Mouse (Mus musculus): Measurements from ENCODE around the gene Olfr1223. TPM values are rescaled to one million over a fixed set of nuclear protein-coding genes. Genes with fewer than 3 reads are reported as not detected.

Olfr1223 gene
- total and polyA plus RNA-seq, 2 experiments from 2014 or later = not detected

DNA sequence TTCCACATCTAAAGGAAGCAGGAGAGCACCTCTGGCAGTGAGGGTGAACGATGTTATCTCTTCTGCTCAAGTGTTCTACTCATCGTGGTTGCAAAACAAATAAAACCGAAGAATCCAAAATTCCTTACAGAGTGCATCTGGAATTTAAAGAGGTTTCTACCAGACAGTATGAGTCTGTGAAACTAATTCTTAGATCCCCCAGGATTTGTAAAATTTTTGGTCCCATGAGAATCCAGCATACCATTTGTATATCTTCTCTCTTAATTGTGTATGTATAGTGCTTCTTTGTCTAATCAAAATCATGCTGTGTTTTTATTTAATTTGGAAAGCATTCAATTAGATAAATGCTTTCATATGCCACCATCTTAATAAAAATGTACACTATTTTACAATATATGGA lies 18.4 kb downstream of the Olfr1223 start, which contains the start of gene Olfr1222:
TSS of gene Olfr1222 (minus strand) at position 101 of the 400 bp plus-strand sequence.
- Histone ChIP-seq H3K4me1 (ENCODE audit: insufficient read depth, low read length) (no peaks in the 10 kb centered on the region), H3K27ac (ENCODE audit: low read depth, low read length) (no peak within 1 kb of the TSS), H3K9ac (replicated peaks; ENCODE audit: low read length, poor library complexity, severe bottlenecking) (no peak within 1 kb of the TSS), H3K4me3 (ENCODE audit: low read depth, low read length) (no peak within 1 kb of the TSS), H3K36me3 (ENCODE audit: insufficient read depth, low read length) (no peaks in the 10 kb centered on the region), H3K4me2 (ENCODE audit: low read depth, low read length, poor library complexity, severe bottlenecking) (no peak within 1 kb of the TSS), H3K9me3 (ENCODE audit: low read length) (no peaks in the 10 kb centered on the region), H3K27me3 (ENCODE audit: insufficient read depth, low read length) (no peaks in the 10 kb centered on the region)
- ATAC-seq (ENCODE audit: low FRiP score) = no peak
- WGBS = 84% methylated on average over 3 of the region's 3 CpGs
- DNase-seq (ENCODE audit: low spot score) = no peak
- no peak for TF ChIP-seq CTCF (IDR thresholded peaks at IDR 0.05)

DNA sequence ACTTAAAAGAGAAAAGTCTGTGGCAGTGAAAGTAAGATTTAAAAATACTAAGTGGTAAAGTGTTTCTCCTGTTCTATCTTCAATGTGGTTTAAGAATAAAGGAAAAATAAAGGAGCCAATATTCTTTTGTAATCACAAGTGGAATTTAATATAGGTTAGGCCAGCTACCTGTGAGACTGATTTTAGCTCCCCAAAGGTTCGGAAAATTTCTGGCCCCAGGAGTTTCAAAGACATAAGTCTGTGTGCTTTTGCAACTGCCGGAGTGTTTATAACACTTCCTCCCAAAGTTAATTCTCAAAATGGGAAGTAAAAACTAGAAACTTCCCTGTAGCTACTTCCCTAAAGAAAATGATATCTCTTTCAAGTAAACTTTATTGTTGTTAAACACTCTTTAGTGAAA lies 34.2 kb downstream of the Olfr1223 start, which contains the start of gene Olfr1221:
TSS of gene Olfr1221 (minus strand) at position 101 of the 400 bp plus-strand sequence.
- Histone ChIP-seq H3K27me3 (ENCODE audit: insufficient read depth, low read length) (no peaks in the 10 kb centered on the region), H3K9me3 (ENCODE audit: low read length) (no peaks in the 10 kb centered on the region), H3K4me2 (ENCODE audit: low read depth, low read length, poor library complexity, severe bottlenecking) (no peak within 1 kb of the TSS), H3K4me1 (ENCODE audit: insufficient read depth, low read length) (no peaks in the 10 kb centered on the region), H3K9ac (replicated peaks; ENCODE audit: low read length, poor library complexity, severe bottlenecking) (no peak within 1 kb of the TSS), H3K27ac (ENCODE audit: low read depth, low read length) (no peak within 1 kb of the TSS), H3K36me3 (ENCODE audit: insufficient read depth, low read length) (no peaks in the 10 kb centered on the region), H3K4me3 (ENCODE audit: low read depth, low read length) (no peak within 1 kb of the TSS)
- ATAC-seq (ENCODE audit: low FRiP score) = no peak
- no peak for TF ChIP-seq CTCF (IDR thresholded peaks at IDR 0.05)
- WGBS = 80% methylated on average over 2 of the region's 2 CpGs
- no peak for DNase-seq (ENCODE audit: low spot score)

DNA sequence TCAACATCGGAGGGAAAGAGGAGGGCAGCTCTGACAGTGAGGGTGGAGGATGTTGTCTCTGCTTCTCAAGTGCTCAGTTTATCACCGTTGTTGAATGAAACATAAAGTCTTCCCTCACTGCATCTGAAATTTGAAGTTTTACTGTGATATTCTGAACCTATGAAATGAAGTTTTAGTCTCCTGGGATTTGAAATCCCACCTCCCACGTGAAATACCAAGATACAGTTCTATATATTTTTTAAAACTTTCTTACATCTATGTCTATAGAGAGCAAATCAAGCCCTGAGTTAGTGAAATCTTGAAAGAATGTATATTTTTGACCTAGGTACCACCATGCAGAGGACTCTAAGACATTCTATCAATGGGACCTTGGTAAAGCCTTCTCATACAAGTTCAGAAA lies 44.6 kb downstream of the Olfr1223 start, which contains the start of gene Olfr1220:
TSS of gene Olfr1220 (minus strand) at position 101 of the 400 bp plus-strand sequence.
- H3K4me2 ChIP-seq (ENCODE audit: low read depth, low read length, poor library complexity, severe bottlenecking) = no peak within 1 kb of the TSS
- no peak within 1 kb of the TSS for H3K27ac ChIP-seq (ENCODE audit: low read depth, low read length)
- ATAC-seq (ENCODE audit: low FRiP score) (no peak), DNase-seq (ENCODE audit: low spot score) (no peak)
- no peak within 1 kb of the TSS for H3K9ac ChIP-seq (replicated peaks; ENCODE audit: low read length, poor library complexity, severe bottlenecking)
- H3K27me3 ChIP-seq (ENCODE audit: insufficient read depth, low read length) = no peaks in the 10 kb centered on the region
- 74% methylated on average over 3 of the region's 3 CpGs for whole genome bisulfite sequencing
- H3K4me1 ChIP-seq (ENCODE audit: insufficient read depth, low read length) = no peaks in the 10 kb centered on the region
- no peak within 1 kb of the TSS for H3K4me3 ChIP-seq (ENCODE audit: low read depth, low read length)
- TF ChIP-seq CTCF (IDR thresholded peaks at IDR 0.05) = no peak
- H3K36me3 ChIP-seq (ENCODE audit: insufficient read depth, low read length) = no peaks in the 10 kb centered on the region
- H3K9me3 ChIP-seq (ENCODE audit: low read length) = no peaks in the 10 kb centered on the region

DNA sequence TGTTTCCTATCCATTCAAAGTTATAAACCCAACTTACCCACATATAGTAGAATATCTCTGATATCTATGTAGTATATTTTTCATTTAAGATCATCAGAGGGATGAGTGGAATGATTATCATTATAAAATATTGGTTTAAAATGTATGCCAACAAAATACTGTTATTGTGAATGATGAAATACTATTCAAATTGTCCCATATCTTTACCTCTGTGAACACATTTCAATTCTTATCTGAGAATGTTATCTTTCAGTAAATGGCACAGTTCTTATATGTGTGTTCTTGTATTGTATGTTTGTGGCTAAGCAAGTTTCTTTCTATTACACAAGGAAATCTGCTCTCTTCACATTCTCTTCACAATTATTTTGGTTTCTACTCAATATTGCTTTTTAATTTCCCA lies 45.7 kb downstream of the Olfr1223 start:
- Histone ChIP-seq H3K4me1 (ENCODE audit: insufficient read depth, low read length) (no peaks in the 10 kb centered on the region), H3K9ac (replicated peaks; ENCODE audit: low read length, poor library complexity, severe bottlenecking) (no peak overlapping the region), H3K36me3 (ENCODE audit: insufficient read depth, low read length) (no peaks in the 10 kb centered on the region), H3K4me3 (ENCODE audit: low read depth, low read length) (no peak overlapping the region), H3K27me3 (ENCODE audit: insufficient read depth, low read length) (no peaks in the 10 kb centered on the region), H3K9me3 (ENCODE audit: low read length) (no peaks in the 10 kb centered on the region), H3K4me2 (ENCODE audit: low read depth, low read length, poor library complexity, severe bottlenecking) (no peak overlapping the region), H3K27ac (ENCODE audit: low read depth, low read length) (no peak overlapping the region)
- DNase-seq (ENCODE audit: low spot score) = no peak
- ATAC-seq (ENCODE audit: low FRiP score) = no peak
- no peak for TF ChIP-seq CTCF (IDR thresholded peaks at IDR 0.05)

DNA sequence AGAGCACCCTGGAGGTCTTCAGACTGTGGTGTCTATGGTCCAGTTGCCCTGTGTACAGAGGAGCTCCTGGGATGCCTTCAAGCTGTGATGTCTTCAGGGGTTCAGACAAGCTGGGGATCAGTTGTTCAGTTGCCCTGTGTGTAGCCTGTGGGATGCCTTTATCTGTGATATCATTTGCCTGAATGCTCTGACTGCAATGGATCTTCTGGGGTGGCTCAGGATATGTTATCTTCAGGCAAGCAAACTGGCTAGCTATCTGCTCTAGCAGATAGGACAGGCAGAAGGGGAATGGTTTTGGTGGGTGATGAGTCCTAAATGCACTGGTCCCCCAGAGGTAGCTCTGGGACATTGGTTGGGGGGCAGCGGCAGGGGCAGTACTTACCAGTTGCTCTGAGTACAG lies 57.5 kb downstream of the Olfr1223 start:
- Histone ChIP-seq H3K4me2 (ENCODE audit: low read depth, low read length, poor library complexity, severe bottlenecking) (no peak overlapping the region), H3K4me3 (ENCODE audit: low read depth, low read length) (no peak overlapping the region), H3K36me3 (ENCODE audit: insufficient read depth, low read length) (no peaks in the 10 kb centered on the region), H3K27me3 (ENCODE audit: insufficient read depth, low read length) (no peaks in the 10 kb centered on the region), H3K4me1 (ENCODE audit: insufficient read depth, low read length) (no peaks in the 10 kb centered on the region), H3K9ac (replicated peaks; ENCODE audit: low read length, poor library complexity, severe bottlenecking) (no peak overlapping the region), H3K27ac (ENCODE audit: low read depth, low read length) (no peak overlapping the region), H3K9me3 (ENCODE audit: low read length) (no peaks in the 10 kb centered on the region)
- ATAC-seq (ENCODE audit: low FRiP score) (no peak), DNase-seq (ENCODE audit: low spot score) (no peak)
- no peak for TF ChIP-seq CTCF (IDR thresholded peaks at IDR 0.05)
- 92% methylated on average over 1 of the region's 1 CpGs for WGBS

Other genes starting within 250 kb of the Olfr1223 start
- not detected in 2 replicates for gene Olfr1208, start 249.2 kb downstream of the Olfr1223 start, total RNA-seq (2014; rRNA removed)
- not detected in 2 replicates for gene Olfr1208, start 249.2 kb downstream of the Olfr1223 start, polyA plus RNA-seq (2015; fragmentation: Nextera tagmentation; extraction: Ambion mirVana)
- not detected in 2 replicates for gene Olfr1209, start 236.4 kb downstream of the Olfr1223 start, total RNA-seq (2014; rRNA removed)
- not detected in 2 replicates for gene Olfr1209, start 236.4 kb downstream of the Olfr1223 start, polyA plus RNA-seq (2015; fragmentation: Nextera tagmentation; extraction: Ambion mirVana)
- gene Olfr1211, start 213.4 kb downstream of the Olfr1223 start, total RNA-seq (2014; rRNA removed) = not detected in 2 replicates
- gene Olfr1211, start 213.4 kb downstream of the Olfr1223 start, polyA plus RNA-seq (2015; fragmentation: Nextera tagmentation; extraction: Ambion mirVana) = not detected in 2 replicates
- not detected in 2 replicates for gene Olfr1212, start 197.6 kb downstream of the Olfr1223 start, total RNA-seq (2014; rRNA removed)
- not detected in 2 replicates for gene Olfr1212, start 197.6 kb downstream of the Olfr1223 start, polyA plus RNA-seq (2015; fragmentation: Nextera tagmentation; extraction: Ambion mirVana)
- not detected in 2 replicates for gene Gm13762, start 171.3 kb downstream of the Olfr1223 start, total RNA-seq (2014; rRNA removed)
- not detected in 2 replicates for gene Gm13762, start 171.3 kb downstream of the Olfr1223 start, polyA plus RNA-seq (2015; fragmentation: Nextera tagmentation; extraction: Ambion mirVana)
- not detected in 2 replicates for gene Olfr1214, start 158.9 kb downstream of the Olfr1223 start, total RNA-seq (2014; rRNA removed)
- not detected in 2 replicates for gene Olfr1214, start 158.9 kb downstream of the Olfr1223 start, polyA plus RNA-seq (2015; fragmentation: Nextera tagmentation; extraction: Ambion mirVana)
- gene Olfr1215, start 144.6 kb downstream of the Olfr1223 start, total RNA-seq (2014; rRNA removed) = not detected in 2 replicates
- gene Olfr1215, start 144.6 kb downstream of the Olfr1223 start, polyA plus RNA-seq (2015; fragmentation: Nextera tagmentation; extraction: Ambion mirVana) = not detected in 2 replicates
- gene Olfr1216, start 133.2 kb downstream of the Olfr1223 start, total RNA-seq (2014; rRNA removed) = not detected in 2 replicates
- gene Olfr1216, start 133.2 kb downstream of the Olfr1223 start, polyA plus RNA-seq (2015; fragmentation: Nextera tagmentation; extraction: Ambion mirVana) = not detected in 2 replicates
- not detected in 2 replicates for gene Olfr1217, start 119.5 kb downstream of the Olfr1223 start, total RNA-seq (2014; rRNA removed)
- not detected in 2 replicates for gene Olfr1217, start 119.5 kb downstream of the Olfr1223 start, polyA plus RNA-seq (2015; fragmentation: Nextera tagmentation; extraction: Ambion mirVana)
- not detected in 2 replicates for gene Olfr1218, start 90.4 kb downstream of the Olfr1223 start, total RNA-seq (2014; rRNA removed)
- gene Olfr1218, start 90.4 kb downstream of the Olfr1223 start, polyA plus RNA-seq (2015; fragmentation: Nextera tagmentation; extraction: Ambion mirVana) = not detected in 2 replicates
- not detected in 2 replicates for gene Olfr1219, start 68.0 kb downstream of the Olfr1223 start, total RNA-seq (2014; rRNA removed)
- gene Olfr1219, start 68.0 kb downstream of the Olfr1223 start, polyA plus RNA-seq (2015; fragmentation: Nextera tagmentation; extraction: Ambion mirVana) = not detected in 2 replicates
- not detected in 2 replicates for gene Olfr1220, start 44.7 kb downstream of the Olfr1223 start, total RNA-seq (2014; rRNA removed)
- not detected in 2 replicates for gene Olfr1220, start 44.7 kb downstream of the Olfr1223 start, polyA plus RNA-seq (2015; fragmentation: Nextera tagmentation; extraction: Ambion mirVana)
- gene Olfr1221, start 34.3 kb downstream of the Olfr1223 start, total RNA-seq (2014; rRNA removed) = not detected in 2 replicates
- gene Olfr1221, start 34.3 kb downstream of the Olfr1223 start, polyA plus RNA-seq (2015; fragmentation: Nextera tagmentation; extraction: Ambion mirVana) = not detected in 2 replicates
- not detected in 2 replicates for gene Olfr1222, start 18.5 kb downstream of the Olfr1223 start, total RNA-seq (2014; rRNA removed)
- gene Olfr1222, start 18.5 kb downstream of the Olfr1223 start, polyA plus RNA-seq (2015; fragmentation: Nextera tagmentation; extraction: Ambion mirVana) = not detected in 2 replicates
- not detected in 2 replicates for gene Olfr1224-ps1, start 12.5 kb upstream of the Olfr1223 start, total RNA-seq (2014; rRNA removed)
- gene Olfr1224-ps1, start 12.5 kb upstream of the Olfr1223 start, polyA plus RNA-seq (2015; fragmentation: Nextera tagmentation; extraction: Ambion mirVana) = not detected in 2 replicates
- gene Olfr1225, start 23.1 kb upstream of the Olfr1223 start, total RNA-seq (2014; rRNA removed) = not detected in 2 replicates
- not detected in 2 replicates for gene Olfr1225, start 23.1 kb upstream of the Olfr1223 start, polyA plus RNA-seq (2015; fragmentation: Nextera tagmentation; extraction: Ambion mirVana)
- not detected in 2 replicates for gene Olfr1226, start 48.5 kb upstream of the Olfr1223 start, total RNA-seq (2014; rRNA removed)
- gene Olfr1226, start 48.5 kb upstream of the Olfr1223 start, polyA plus RNA-seq (2015; fragmentation: Nextera tagmentation; extraction: Ambion mirVana) = not detected in 2 replicates
- not detected in 2 replicates for gene Olfr1228, start 102.5 kb upstream of the Olfr1223 start, total RNA-seq (2014; rRNA removed)
- gene Olfr1228, start 102.5 kb upstream of the Olfr1223 start, polyA plus RNA-seq (2015; fragmentation: Nextera tagmentation; extraction: Ambion mirVana) = not detected in 2 replicates
- not detected in 2 replicates for gene Olfr1229, start 136.5 kb upstream of the Olfr1223 start, total RNA-seq (2014; rRNA removed)
- gene Olfr1229, start 136.5 kb upstream of the Olfr1223 start, polyA plus RNA-seq (2015; fragmentation: Nextera tagmentation; extraction: Ambion mirVana) = not detected in 2 replicates
- not detected in 2 replicates for gene Olfr1230, start 145.7 kb upstream of the Olfr1223 start, total RNA-seq (2014; rRNA removed)
- gene Olfr1230, start 145.7 kb upstream of the Olfr1223 start, polyA plus RNA-seq (2015; fragmentation: Nextera tagmentation; extraction: Ambion mirVana) = not detected in 2 replicates
- not detected in 2 replicates for gene Olfr1231, start 155.5 kb upstream of the Olfr1223 start, total RNA-seq (2014; rRNA removed)
- not detected in 2 replicates for gene Olfr1231, start 155.5 kb upstream of the Olfr1223 start, polyA plus RNA-seq (2015; fragmentation: Nextera tagmentation; extraction: Ambion mirVana)
- not detected in 2 replicates for gene Olfr1232, start 178.1 kb upstream of the Olfr1223 start, total RNA-seq (2014; rRNA removed)
- not detected in 2 replicates for gene Olfr1232, start 178.1 kb upstream of the Olfr1223 start, polyA plus RNA-seq (2015; fragmentation: Nextera tagmentation; extraction: Ambion mirVana)
- not detected in 2 replicates for gene Olfr1233, start 190.8 kb upstream of the Olfr1223 start, total RNA-seq (2014; rRNA removed)
- gene Olfr1233, start 190.8 kb upstream of the Olfr1223 start, polyA plus RNA-seq (2015; fragmentation: Nextera tagmentation; extraction: Ambion mirVana) = not detected in 2 replicates
- not detected in 2 replicates for gene Olfr1234, start 213.3 kb upstream of the Olfr1223 start, total RNA-seq (2014; rRNA removed)
- not detected in 2 replicates for gene Olfr1234, start 213.3 kb upstream of the Olfr1223 start, polyA plus RNA-seq (2015; fragmentation: Nextera tagmentation; extraction: Ambion mirVana)